Mouse (Mus musculus) stomach, embryonic 16.5 days (tissue): Measurements from ENCODE around the gene Sp6. TPM values are rescaled to one million over a fixed set of nuclear protein-coding genes. Genes with fewer than 3 reads are reported as not detected.

ENCODE experiments used
- ATAC-seq: fragments of 200-750 bp; cut with Nextera tagmentation; 2 replicates; pipeline ENCODE4 v1.8.0; 2017; ENCODE audit warnings: moderate number of reproducible peaks, moderate TSS enrichment; ENCODE audit not compliant: insufficient read depth, low FRiP score
- H3K27ac ChIP-seq: fragments of 300-500 bp; sonication (generic); 2 replicates; pipeline ENCODE4 v1.5.1; 2014; ENCODE audit warnings: low read length
- H3K27me3 ChIP-seq: fragments of 300-500 bp; sonication (generic); 2 replicates; pipeline ENCODE4 v1.6.1; 2014; ENCODE audit warnings: low read length, control low read depth, mixed read lengths; ENCODE audit not compliant: control insufficient read depth, insufficient read depth
- H3K36me3 ChIP-seq: fragments of 300-500 bp; sonication (generic); 2 replicates; pipeline ENCODE4 v1.6.1; 2014; ENCODE audit warnings: low read length; ENCODE audit not compliant: control insufficient read depth, insufficient read depth
- H3K4me1 ChIP-seq: fragments of 300-500 bp; sonication (generic); 2 replicates; pipeline ENCODE4 v1.6.1; 2014; ENCODE audit warnings: low read length, control low read depth, mixed read lengths; ENCODE audit not compliant: control insufficient read depth, insufficient read depth
- H3K4me2 ChIP-seq: fragments of 300-500 bp; sonication (generic); 2 replicates; pipeline ENCODE4 v1.6.1; 2014; ENCODE audit warnings: low read depth, low read length, mixed read lengths
- H3K4me3 ChIP-seq: fragments of 300-500 bp; sonication (generic); replicated peaks from 2 replicates; pipeline ENCODE4 v1.5.1; 2014; ENCODE audit warnings: mild to moderate bottlenecking, low read length
- H3K9ac ChIP-seq: fragments of 300-500 bp; sonication (generic); 2 replicates; pipeline ENCODE4 v1.6.1; 2014; ENCODE audit warnings: low read length
- H3K9me3 ChIP-seq: fragments of 300-500 bp; sonication (generic); replicated peaks from 2 replicates; pipeline ENCODE4 v1.6.1; 2016; ENCODE audit warnings: low read length, control low read depth; ENCODE audit not compliant: control insufficient read depth
- WGBS: fragments of 180-500 bp; shearing (Covaris S2); extraction: QIAGEN DNeasy Blood & Tissue Kit; methylation state at CpG from one replicate; pipeline ENCODE4 v1.1.7; 2014; 5-methylcytosine and 5-hydroxymethylcytosine counted together
- polyA plus RNA-seq: library from polyadenylated mRNA; unstranded; fragments of >200 nt; fragmentation: Nextera tagmentation; extraction: Ambion mirVana; gene quantifications from 2 replicates; pipeline ENCODE4 v1.2.1, GENCODE M21; 2015

The Sp6 gene
- polyA plus RNA-seq, 1 experiment from 2014 or later = 6.1 TPM

- 69% methylated on average over 5 of the region's 5 CpGs for WGBS
- Histone ChIP-seq H3K9ac (no peak overlapping the region), H3K27me3 (no peaks in the 10 kb centered on the region; the same call in none of the 2 replicates), H3K4me1 (peaks cover 9% of the 10 kb centered on the region; the same call in 1 of the 2 replicates), H3K9me3 (no peaks in the 10 kb centered on the region), H3K4me3 (no peak overlapping the region), H3K27ac (no peak overlapping the region), H3K4me2 (no peak overlapping the region), H3K36me3 (no peaks in the 10 kb centered on the region)
- ATAC-seq = no peak
Observed at GRCm38 (mm10) chr11:96991501-96991900, 21.7 kb upstream of the Sp6 start.

GRCm38 (mm10) chr11:96992722-96993311 is 20.4 kb upstream of the Sp6 start:
- H3K36me3 ChIP-seq = no peaks in the 10 kb centered on the region
- H3K4me1 ChIP-seq = peaks cover 15% of the 10 kb centered on the region; the same call in 1 of the 2 replicates
- no peak overlapping the region for H3K4me3 ChIP-seq
- 38% methylated on average over 8 of the region's 8 CpGs for WGBS
- H3K27me3 ChIP-seq = no peaks in the 10 kb centered on the region
- peak overlapping the region; percentile 70; the same call in 1 of the 2 replicates for H3K27ac ChIP-seq
- H3K4me2 ChIP-seq = no peak overlapping the region
- 0 out of 2 replicates have a peak, but pooled peaks have one; percentile 21 for ATAC-seq
- no peak overlapping the region for H3K9ac ChIP-seq
- H3K9me3 ChIP-seq = no peaks in the 10 kb centered on the region

- Histone ChIP-seq H3K9ac (peak overlapping the region; percentile 16; the same call in 1 of the 2 replicates), H3K4me2 (no peak overlapping the region), H3K4me3 (no peak overlapping the region), H3K4me1 (peaks cover 8% of the 10 kb centered on the region; the same call in 1 of the 2 replicates), H3K36me3 (no peaks in the 10 kb centered on the region), H3K27ac (no peak overlapping the region), H3K27me3 (0 out of 2 replicates have a peak, but pooled peaks cover 5% of the 10 kb centered on the region), H3K9me3 (no peaks in the 10 kb centered on the region)
- WGBS = 42% methylated on average over 5 of the region's 5 CpGs
- no peak for ATAC-seq
Observed at GRCm38 (mm10) chr11:96995031-96995430, 18.2 kb upstream of the Sp6 start.

- H3K9ac ChIP-seq = no peak overlapping the region
- H3K36me3 ChIP-seq = no peaks in the 10 kb centered on the region
- peaks cover 8% of the 10 kb centered on the region; the same call in 1 of the 2 replicates for H3K4me1 ChIP-seq
Observed at GRCm38 (mm10) chr11:96995836-96996772, 17.1 kb upstream of the Sp6 start.

GRCm38 (mm10) chr11:96996773-96997379 is 16.3 kb upstream of the Sp6 start:
- 24% methylated on average over 17 of the region's 17 CpGs for WGBS
- peak overlapping the region; percentile 38 for H3K4me3 ChIP-seq
- H3K36me3 ChIP-seq = no peaks in the 10 kb centered on the region
- no peaks in the 10 kb centered on the region for H3K9me3 ChIP-seq
- H3K27me3 ChIP-seq = 0 out of 2 replicates have a peak, but pooled peaks cover 5% of the 10 kb centered on the region
- peak overlapping the region; percentile 73 for H3K9ac ChIP-seq
- H3K4me2 ChIP-seq = peak overlapping the region; percentile 60
- H3K4me1 ChIP-seq = peaks cover 8% of the 10 kb centered on the region; the same call in 1 of the 2 replicates
- no peak overlapping the region for H3K27ac ChIP-seq
- no peak for ATAC-seq

More at GRCm38 (mm10) chr11:96995836-96996772, 17.1 kb upstream of the Sp6 start:
- no peak for ATAC-seq
- H3K4me3 ChIP-seq = no peak overlapping the region
- no peak overlapping the region for H3K4me2 ChIP-seq
- H3K27me3 ChIP-seq = 0 out of 2 replicates have a peak, but pooled peaks cover 5% of the 10 kb centered on the region
- WGBS = 71% methylated on average over 15 of the region's 15 CpGs
- no peaks in the 10 kb centered on the region for H3K9me3 ChIP-seq
- H3K27ac ChIP-seq = no peak overlapping the region

- peaks cover 8% of the 10 kb centered on the region; the same call in 1 of the 2 replicates for H3K4me1 ChIP-seq
- peak; percentile 45; the same call in 1 of the 2 replicates for ATAC-seq
- no peaks in the 10 kb centered on the region for H3K36me3 ChIP-seq
- H3K9me3 ChIP-seq = no peaks in the 10 kb centered on the region
- H3K27ac ChIP-seq = no peak overlapping the region
- H3K4me2 ChIP-seq = peak overlapping the region; percentile 60
- WGBS = 9% methylated on average over 30 of the region's 30 CpGs
- H3K27me3 ChIP-seq = 0 out of 2 replicates have a peak, but pooled peaks cover 5% of the 10 kb centered on the region
- peak overlapping the region; percentile 38 for H3K4me3 ChIP-seq
- peak overlapping the region; percentile 73 for H3K9ac ChIP-seq
Observed at GRCm38 (mm10) chr11:96997380-96997956, 15.7 kb upstream of the Sp6 start.

- H3K9ac ChIP-seq = no peak overlapping the region
- no peaks in the 10 kb centered on the region for H3K9me3 ChIP-seq
- H3K36me3 ChIP-seq = no peaks in the 10 kb centered on the region
- 29% methylated on average over 5 of the region's 5 CpGs for WGBS
- 0 out of 2 replicates have a peak, but pooled peaks cover 8% of the 10 kb centered on the region for H3K27me3 ChIP-seq
- H3K4me2 ChIP-seq = no peak overlapping the region
- no peak overlapping the region for H3K4me3 ChIP-seq
- H3K27ac ChIP-seq = no peak overlapping the region
- no peak for ATAC-seq
- H3K4me1 ChIP-seq = no peaks in the 10 kb centered on the region
Observed at GRCm38 (mm10) chr11:97003170-97003569, 10.0 kb upstream of the Sp6 start.

GRCm38 (mm10) chr11:97007093-97007794 is 6.0 kb upstream of the Sp6 start:
- Histone ChIP-seq H3K4me1 (no peaks in the 10 kb centered on the region), H3K9ac (no peak overlapping the region), H3K4me2 (no peak overlapping the region), H3K36me3 (no peaks in the 10 kb centered on the region), H3K27me3 (peaks cover 7% of the 10 kb centered on the region; the same call in 1 of the 2 replicates), H3K9me3 (no peaks in the 10 kb centered on the region), H3K27ac (no peak overlapping the region), H3K4me3 (no peak overlapping the region)
- WGBS = 58% methylated on average over 9 of the region's 9 CpGs
- no peak for ATAC-seq
